Mouse (Mus musculus): ENCODE data around the gene Gm10718.
"Not testable (repeated sequence)": the region's sequence is repeated elsewhere in the genome, so short reads cannot be mapped to it uniquely, and the experiment has no call there.

DNA sequence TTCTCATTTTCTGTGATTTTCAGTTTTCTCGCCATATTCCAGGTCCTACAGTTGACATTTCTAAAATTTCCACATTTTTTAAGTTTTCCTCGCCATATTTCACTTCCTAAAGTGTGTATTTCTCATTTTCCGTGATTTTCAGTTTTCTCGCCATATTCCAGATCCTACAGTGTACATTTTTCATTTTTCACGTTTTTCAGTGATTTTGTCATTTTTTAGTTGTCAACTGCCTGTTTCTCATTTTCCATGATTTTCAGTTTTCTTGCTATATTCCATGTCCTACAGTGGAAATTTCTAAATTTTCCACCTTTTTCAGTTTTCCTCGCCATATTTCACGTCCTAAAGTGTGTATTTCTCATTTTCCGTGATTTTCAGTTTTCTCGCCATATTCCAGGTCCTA lies 16.1 kb upstream of the Gm10718 start:
- 0 out of 2 replicates have a peak, but pooled peaks have one; percentile 16 for TF ChIP-seq CTCF (IDR thresholded peaks at IDR 0.05; ENCODE audit: borderline replicate concordance, insufficient read depth, low read length)
- TF ChIP-seq POLR2A (IDR thresholded peaks at IDR 0.05; ENCODE audit: low read depth, low read length) = not testable (repeated sequence)

Data from embryonic fibroblast, embryonic 13.5 days (primary cell).